Mouse (Mus musculus) limb, embryonic 14.5 days (tissue): Measurements from ENCODE around the gene Baiap2l2. TPM values are rescaled to one million over a fixed set of nuclear protein-coding genes. Genes with fewer than 3 reads are reported as not detected.

Experiments used
- ATAC-seq: fragments of 200-750 bp; cut with Nextera tagmentation; 2 replicates; pipeline ENCODE4 v1.8.0; 2017; ENCODE audit warnings: low read depth, moderate number of reproducible peaks, moderate TSS enrichment; ENCODE audit not compliant: low FRiP score
- DNase-seq: peaks from one replicate; pipeline ENCODE4 v3.0.0-alpha.2; 2015; ENCODE audit warnings: low spot score
- H3K27ac ChIP-seq: fragments of 300-500 bp; sonication (generic); replicated peaks from 2 replicates; pipeline ENCODE4 v1.5.1; 2014; ENCODE audit warnings: low read depth, mild to moderate bottlenecking, low read length, moderate library complexity, mixed read lengths
- H3K27me3 ChIP-seq: fragments of 300-500 bp; sonication (generic); 2 replicates; pipeline ENCODE4 v1.6.1; 2014; ENCODE audit warnings: low read length, mixed read lengths; ENCODE audit not compliant: control insufficient read depth, insufficient read depth
- H3K36me3 ChIP-seq: fragments of 300-500 bp; sonication (generic); 2 replicates; pipeline ENCODE4 v1.6.1; 2014; ENCODE audit warnings: mild to moderate bottlenecking, low read length, moderate library complexity, mixed read lengths; ENCODE audit not compliant: control insufficient read depth, insufficient read depth
- H3K4me1 ChIP-seq: fragments of 300-500 bp; sonication (generic); 2 replicates; pipeline ENCODE4 v1.6.1; 2014; ENCODE audit warnings: antibody characterized with exemption, low read length, mixed read lengths; ENCODE audit not compliant: control insufficient read depth, insufficient read depth
- H3K4me2 ChIP-seq: fragments of 300-500 bp; sonication (generic); replicated peaks from 2 replicates; pipeline ENCODE4 v1.6.1; 2014; ENCODE audit warnings: low read depth, mild to moderate bottlenecking, low read length, moderate library complexity; ENCODE audit not compliant: severe bottlenecking
- H3K4me3 ChIP-seq: fragments of 300-500 bp; sonication (generic); replicated peaks from 2 replicates; pipeline ENCODE4 v1.5.1; 2014; ENCODE audit warnings: low read length
- H3K9ac ChIP-seq: fragments of 300-500 bp; sonication (generic); 2 replicates; pipeline ENCODE4 v1.6.1; 2014; ENCODE audit warnings: mild to moderate bottlenecking, low read depth, low read length, moderate library complexity; ENCODE audit not compliant: severe bottlenecking
- H3K9me3 ChIP-seq: fragments of 300-500 bp; sonication (generic); 2 replicates; pipeline ENCODE4 v1.6.1; 2016; ENCODE audit warnings: low read length; ENCODE audit not compliant: control insufficient read depth
- POLR2A ChIP-seq: fragments of 200-500 bp; IDR thresholded peaks from 2 replicates; pipeline ENCODE4 v1.8.0; 2012; ENCODE audit warnings: inconsistent platforms, mild to moderate bottlenecking, moderate library complexity, borderline replicate concordance; ENCODE audit not compliant: insufficient read depth, insufficient read length; ENCODE audit errors: extremely low read depth
- WGBS: fragments of 180-500 bp; shearing (Covaris S2); extraction: QIAGEN DNeasy Blood & Tissue Kit; methylation state at CpG from one replicate; pipeline ENCODE4 v1.1.7; 2014; 5-methylcytosine and 5-hydroxymethylcytosine counted together
- polyA plus RNA-seq, 2 experiments: library from polyadenylated mRNA; depleted of rRNA in 1 of 2; stranded (reverse) in 1 of 2; unstranded in 1 of 2; fragments of >200 nt; fragmentation: Nextera tagmentation in 1 of 2; extraction: Ambion mirVana in 1 of 2; gene quantifications; 2 replicates each; pipeline versions ENCODE4 v1.2.1 to v1.2.3; 2012 to 2014

The Baiap2l2 gene
- polyA plus RNA-seq, 2 experiments = 8.5 to 11.7 TPM

- Histone ChIP-seq H3K27me3 (no peaks in the 10 kb centered on the region), H3K9me3 (no peaks in the 10 kb centered on the region), H3K4me3 (no peak overlapping the region), H3K36me3 (peaks cover 14% of the 10 kb centered on the region), H3K4me1 (no peaks in the 10 kb centered on the region), H3K4me2 (no peak overlapping the region), H3K9ac (no peak overlapping the region), H3K27ac (no peak overlapping the region)
- no peak for DNase-seq
- no peak for TF ChIP-seq POLR2A
- ATAC-seq = no peak
- 77% methylated on average over 4 of the region's 4 CpGs for WGBS
Measured at GRCm38 (mm10) chr15:79283371-79283770, 2.0 kb downstream of the Baiap2l2 start.

- ATAC-seq (no peak), DNase-seq (no peak)
- TF ChIP-seq POLR2A = no peak
- WGBS = 81% methylated on average over 5 of the region's 5 CpGs
- Histone ChIP-seq H3K4me3 (no peak overlapping the region), H3K9ac (no peak overlapping the region), H3K27ac (no peak overlapping the region), H3K36me3 (peaks cover 14% of the 10 kb centered on the region), H3K4me2 (no peak overlapping the region), H3K27me3 (no peaks in the 10 kb centered on the region), H3K9me3 (no peaks in the 10 kb centered on the region), H3K4me1 (no peaks in the 10 kb centered on the region)
Measured at GRCm38 (mm10) chr15:79282434-79282833, 2.9 kb downstream of the Baiap2l2 start.

GRCm38 (mm10) chr15:79281389-79281788 lies 3.9 kb downstream of the Baiap2l2 start:
- H3K36me3 ChIP-seq = peaks cover 5% of the 10 kb centered on the region; the same call in 1 of the 2 replicates
- no peaks in the 10 kb centered on the region for H3K4me1 ChIP-seq
- no peak overlapping the region for H3K4me2 ChIP-seq
- 85% methylated on average over 1 of the region's 1 CpGs for WGBS
- no peaks in the 10 kb centered on the region for H3K27me3 ChIP-seq
- H3K4me3 ChIP-seq = no peak overlapping the region
- no peak for ATAC-seq
- H3K9me3 ChIP-seq = no peaks in the 10 kb centered on the region
- no peak overlapping the region for H3K27ac ChIP-seq
- no peak for TF ChIP-seq POLR2A
- no peak overlapping the region for H3K9ac ChIP-seq
- DNase-seq = peak; percentile 45

GRCm38 (mm10) chr15:79280850-79281249 lies 4.5 kb downstream of the Baiap2l2 start:
- no peaks in the 10 kb centered on the region for H3K9me3 ChIP-seq
- H3K9ac ChIP-seq = no peak overlapping the region
- H3K36me3 ChIP-seq = peaks cover 1% of the 10 kb centered on the region; the same call in 1 of the 2 replicates
- no peaks in the 10 kb centered on the region for H3K4me1 ChIP-seq
- no peak overlapping the region for H3K4me2 ChIP-seq
- H3K27me3 ChIP-seq = no peaks in the 10 kb centered on the region
- TF ChIP-seq POLR2A = no peak
- no peak for DNase-seq
- ATAC-seq = no peak
- H3K4me3 ChIP-seq = no peak overlapping the region
- no peak overlapping the region for H3K27ac ChIP-seq
- 59% methylated on average over 5 of the region's 5 CpGs for WGBS

GRCm38 (mm10) chr15:79280209-79280608 lies 5.1 kb downstream of the Baiap2l2 start:
- Histone ChIP-seq H3K9ac (no peak overlapping the region), H3K4me2 (no peak overlapping the region), H3K9me3 (no peaks in the 10 kb centered on the region), H3K36me3 (no peaks in the 10 kb centered on the region), H3K4me1 (no peaks in the 10 kb centered on the region), H3K4me3 (no peak overlapping the region), H3K27ac (no peak overlapping the region), H3K27me3 (no peaks in the 10 kb centered on the region)
- ATAC-seq (no peak), DNase-seq (no peak)
- 33% methylated on average over 5 of the region's 6 CpGs for WGBS
- no peak for TF ChIP-seq POLR2A

GRCm38 (mm10) chr15:79277728-79278127 lies 7.6 kb downstream of the Baiap2l2 start:
- Histone ChIP-seq H3K4me3 (no peak overlapping the region), H3K9me3 (no peaks in the 10 kb centered on the region), H3K36me3 (no peaks in the 10 kb centered on the region), H3K27me3 (no peaks in the 10 kb centered on the region), H3K9ac (no peak overlapping the region), H3K27ac (no peak overlapping the region), H3K4me1 (no peaks in the 10 kb centered on the region), H3K4me2 (no peak overlapping the region)
- no peak for TF ChIP-seq POLR2A
- ATAC-seq (0 out of 2 replicates have a peak, but pooled peaks have one; percentile 26), DNase-seq (no peak)
- WGBS = 63% methylated on average over 10 of the region's 10 CpGs
